Mouse (Mus musculus): ENCODE results near the gene Sntb2. TPM values are rescaled to one million over a fixed set of nuclear protein-coding genes. Genes with fewer than 3 reads are reported as not detected.

Gene Sntb2
- polyA plus RNA-seq (2014; fragmentation: Nextera tagmentation; extraction: Ambion mirVana) = 21.6 and 26.9 TPM in 2 replicates

DNA sequence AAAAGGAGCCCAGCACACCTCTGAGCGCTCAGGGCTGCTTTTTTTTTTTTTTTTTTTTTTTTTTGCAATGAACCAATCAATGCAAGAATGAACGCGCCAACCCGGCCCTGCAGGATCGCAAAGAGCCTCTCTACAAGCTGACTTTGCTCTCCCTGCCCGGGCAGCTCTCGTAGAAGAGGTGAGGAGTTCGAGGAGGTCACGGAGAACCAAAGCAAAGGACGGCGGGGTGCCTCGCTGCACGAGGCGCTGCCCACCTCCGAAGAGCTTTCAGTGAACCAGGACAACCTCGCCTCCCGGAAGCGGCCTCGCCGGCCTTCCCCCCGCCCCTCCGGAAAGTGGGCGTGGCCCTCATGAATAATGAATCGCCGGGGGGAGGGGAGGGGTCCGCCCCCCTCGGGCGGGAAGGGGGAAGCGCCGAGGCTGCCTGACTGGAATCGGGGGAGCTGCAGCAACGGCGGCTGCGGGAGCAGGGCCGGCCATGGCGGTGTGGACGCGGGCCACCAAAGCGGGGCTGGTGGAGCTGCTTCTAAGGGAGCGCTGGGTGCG lies at the start of gene Sntb2:
Gene Sntb2, plus strand, starts transcription at position 427 of the 546 bp plus-strand sequence.
- Histone ChIP-seq H3K4me1 (ENCODE audit: control insufficient read depth, insufficient read depth, low read length) (peaks cover 14% of the 10 kb centered on the region; the same call in 1 of the 2 replicates), H3K36me3 (ENCODE audit: control insufficient read depth, insufficient read depth, low read length) (no peaks in the 10 kb centered on the region), H3K27ac (ENCODE audit: low read length) (peak within 1 kb of the TSS; percentile 92), H3K9me3 (ENCODE audit: control insufficient read depth, low read depth, low read length) (no peaks in the 10 kb centered on the region), H3K4me2 (replicated peaks; ENCODE audit: low read depth, low read length) (peak within 1 kb of the TSS; percentile 94), H3K9ac (replicated peaks; ENCODE audit: low read depth, low read length) (peak within 1 kb of the TSS; percentile 93), H3K4me3 (ENCODE audit: low read depth, low read length) (peak within 1 kb of the TSS; percentile 94), H3K27me3 (ENCODE audit: control insufficient read depth, insufficient read depth, low read length) (no peaks in the 10 kb centered on the region)
- under 1% methylated on average over 30 of the region's 41 CpGs for WGBS
- peak; percentile 79 for ATAC-seq (ENCODE audit: insufficient number of reproducible peaks, insufficient read depth, low FRiP score, low read depth)

DNA sequence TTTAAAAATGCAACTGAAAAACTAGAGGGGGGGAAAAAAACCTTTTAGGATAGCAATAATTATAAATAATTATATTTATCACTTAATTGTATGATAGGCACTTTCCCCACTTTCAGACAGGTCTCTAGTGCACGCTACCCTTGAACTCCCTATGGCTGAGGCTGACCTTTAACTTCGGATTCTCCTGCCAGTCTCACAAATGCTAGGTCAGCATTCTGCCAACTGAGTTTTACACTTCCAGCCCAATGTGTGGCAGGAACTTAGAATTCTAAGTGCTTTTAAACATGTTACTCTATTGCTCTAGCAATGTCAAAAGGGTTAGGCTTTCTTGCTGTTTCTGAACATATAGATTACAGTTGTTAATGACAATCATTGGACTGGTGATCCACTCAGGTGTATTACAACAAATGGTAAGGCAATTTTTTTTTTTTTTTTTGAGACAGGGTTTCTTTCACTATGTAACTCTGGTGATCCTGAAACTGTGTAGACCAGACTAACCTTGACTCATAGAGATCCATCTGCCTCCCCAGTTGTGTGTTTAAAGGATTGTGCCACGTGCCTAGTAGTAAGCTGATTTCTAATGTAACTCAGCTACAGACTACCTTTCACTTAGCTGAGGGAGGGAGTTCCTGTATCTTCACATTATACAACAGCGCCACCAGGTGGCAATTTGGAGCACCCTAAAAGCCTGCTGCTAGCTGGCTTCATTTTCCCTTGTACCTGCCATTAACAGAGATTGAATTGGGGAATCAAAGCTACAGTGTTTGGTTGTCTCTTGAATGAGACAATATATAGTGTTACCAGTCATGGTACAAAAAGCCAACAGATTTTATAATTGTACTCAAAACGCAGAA lies 48.0 kb upstream of the Sntb2 start:
- Histone ChIP-seq H3K27ac (ENCODE audit: low read length) (no peak overlapping the region), H3K4me3 (ENCODE audit: low read depth, low read length) (no peak overlapping the region), H3K4me2 (replicated peaks; ENCODE audit: low read depth, low read length) (no peak overlapping the region), H3K9me3 (ENCODE audit: control insufficient read depth, low read depth, low read length) (no peaks in the 10 kb centered on the region), H3K27me3 (ENCODE audit: control insufficient read depth, insufficient read depth, low read length) (no peaks in the 10 kb centered on the region), H3K36me3 (ENCODE audit: control insufficient read depth, insufficient read depth, low read length) (peaks cover 43% of the 10 kb centered on the region), H3K4me1 (ENCODE audit: control insufficient read depth, insufficient read depth, low read length) (peaks cover 12% of the 10 kb centered on the region; the same call in 1 of the 2 replicates), H3K9ac (replicated peaks; ENCODE audit: low read depth, low read length) (no peak overlapping the region)
- WGBS = 45% methylated on average over 5 of the region's 5 CpGs
- peak; percentile 80; the same call in 1 of the 2 replicates for ATAC-seq (ENCODE audit: insufficient number of reproducible peaks, insufficient read depth, low FRiP score, low read depth)

- H3K36me3 ChIP-seq (ENCODE audit: control insufficient read depth, insufficient read depth, low read length) = peaks cover 32% of the 10 kb centered on the region
- H3K4me2 ChIP-seq (replicated peaks; ENCODE audit: low read depth, low read length) = no peak overlapping the region
- H3K4me1 ChIP-seq (ENCODE audit: control insufficient read depth, insufficient read depth, low read length) = peaks cover 12% of the 10 kb centered on the region; the same call in 1 of the 2 replicates
- no peak overlapping the region for H3K27ac ChIP-seq (ENCODE audit: low read length)
- H3K9me3 ChIP-seq (ENCODE audit: control insufficient read depth, low read depth, low read length) = no peaks in the 10 kb centered on the region
- ATAC-seq (ENCODE audit: insufficient number of reproducible peaks, insufficient read depth, low FRiP score, low read depth) = no peak
- H3K27me3 ChIP-seq (ENCODE audit: control insufficient read depth, insufficient read depth, low read length) = no peaks in the 10 kb centered on the region
- 80% methylated on average over 3 of the region's 3 CpGs for WGBS
- H3K9ac ChIP-seq (replicated peaks; ENCODE audit: low read depth, low read length) = no peak overlapping the region
- H3K4me3 ChIP-seq (ENCODE audit: low read depth, low read length) = no peak overlapping the region
These were observed 46.7 kb upstream of the Sntb2 start for GRCm38 (mm10) chr8:106888803-106889202.

DNA sequence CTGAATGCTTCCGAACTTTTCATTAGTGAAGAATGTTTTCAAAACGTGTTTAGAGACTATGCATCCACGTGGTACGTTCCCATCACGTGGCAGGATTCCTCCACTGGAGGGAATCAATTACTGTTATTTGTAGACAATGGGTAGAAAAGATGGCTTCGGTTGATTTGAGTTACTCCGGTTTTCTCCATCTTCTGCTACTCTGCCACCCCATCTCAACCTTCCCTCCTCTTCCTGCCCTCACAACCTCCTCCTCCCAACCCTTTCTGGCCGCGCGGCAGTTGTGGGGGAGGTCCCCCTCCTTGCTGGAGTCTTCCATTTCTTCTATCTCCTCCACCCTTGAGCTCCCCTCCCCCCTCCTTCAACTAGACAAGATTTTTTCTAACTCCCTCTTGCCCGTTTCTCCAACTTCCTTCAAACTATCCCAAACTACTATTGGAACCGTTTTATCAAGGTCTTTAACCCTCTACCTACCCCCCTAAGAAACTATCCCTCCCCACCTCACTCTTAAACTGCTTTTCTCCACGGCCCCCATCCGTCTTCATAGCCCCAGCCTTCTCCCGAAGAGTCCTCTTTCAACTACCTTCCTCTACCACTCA lies 43.2 kb upstream of the Sntb2 start:
- Histone ChIP-seq H3K4me1 (ENCODE audit: control insufficient read depth, insufficient read depth, low read length) (peaks cover 21% of the 10 kb centered on the region; the same call in 1 of the 2 replicates), H3K36me3 (ENCODE audit: control insufficient read depth, insufficient read depth, low read length) (peaks cover 14% of the 10 kb centered on the region; the same call in 1 of the 2 replicates), H3K27me3 (ENCODE audit: control insufficient read depth, insufficient read depth, low read length) (no peaks in the 10 kb centered on the region), H3K4me2 (replicated peaks; ENCODE audit: low read depth, low read length) (peak overlapping the region; percentile 62), H3K27ac (ENCODE audit: low read length) (peak overlapping the region; percentile 94), H3K9ac (replicated peaks; ENCODE audit: low read depth, low read length) (peak overlapping the region; percentile 82), H3K4me3 (ENCODE audit: low read depth, low read length) (peak overlapping the region; percentile 63), H3K9me3 (ENCODE audit: control insufficient read depth, low read depth, low read length) (no peaks in the 10 kb centered on the region)
- no peak for ATAC-seq (ENCODE audit: insufficient number of reproducible peaks, insufficient read depth, low FRiP score, low read depth)
- WGBS = under 1% methylated on average over 15 of the region's 15 CpGs

DNA sequence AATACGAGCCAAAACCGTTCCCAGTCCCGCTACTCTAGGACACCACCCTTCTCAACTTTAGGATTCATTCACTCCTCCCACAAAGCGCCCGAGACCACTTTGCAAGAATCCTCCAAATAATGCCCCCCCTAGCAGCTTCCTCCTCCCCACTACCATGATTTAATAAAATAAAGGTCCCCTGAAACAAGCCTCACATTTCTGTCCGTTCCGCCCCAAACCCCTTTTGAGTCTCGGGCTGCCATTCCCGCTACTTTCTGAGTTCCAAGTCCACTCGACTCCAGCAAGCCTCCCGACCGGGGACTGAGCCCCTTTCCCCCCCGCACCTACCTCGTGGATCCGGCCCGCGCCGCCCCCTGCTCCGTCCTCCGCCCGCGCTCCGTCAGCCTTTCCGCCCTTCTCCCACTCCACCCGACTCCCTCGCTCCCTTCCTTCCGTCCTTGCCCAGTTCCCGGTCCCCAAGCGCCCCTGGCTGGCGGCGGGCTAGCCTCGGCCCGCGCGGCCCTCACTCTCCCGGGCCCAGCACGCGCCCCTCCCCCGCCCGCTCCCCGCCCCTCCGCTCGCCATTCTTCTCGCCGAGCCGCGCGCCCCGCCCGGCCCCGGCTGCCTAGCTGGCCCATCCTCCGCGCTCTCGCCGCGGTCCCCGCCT lies 42.6 kb upstream of the Sntb2 start:
- Histone ChIP-seq H3K27me3 (ENCODE audit: control insufficient read depth, insufficient read depth, low read length) (no peaks in the 10 kb centered on the region), H3K9me3 (ENCODE audit: control insufficient read depth, low read depth, low read length) (no peaks in the 10 kb centered on the region), H3K4me1 (ENCODE audit: control insufficient read depth, insufficient read depth, low read length) (peaks cover 21% of the 10 kb centered on the region; the same call in 1 of the 2 replicates), H3K4me2 (replicated peaks; ENCODE audit: low read depth, low read length) (peak overlapping the region; percentile 62), H3K36me3 (ENCODE audit: control insufficient read depth, insufficient read depth, low read length) (peaks cover 19% of the 10 kb centered on the region), H3K27ac (ENCODE audit: low read length) (peak overlapping the region; percentile 94), H3K4me3 (ENCODE audit: low read depth, low read length) (peak overlapping the region; percentile 63), H3K9ac (replicated peaks; ENCODE audit: low read depth, low read length) (peak overlapping the region; percentile 82)
- WGBS = 1% methylated on average over 56 of the region's 57 CpGs
- peak; percentile 83 for ATAC-seq (ENCODE audit: insufficient number of reproducible peaks, insufficient read depth, low FRiP score, low read depth)

GRCm38 (mm10) chr8:106893481-106894156 lies 41.9 kb upstream of the Sntb2 start, which contains the start of gene Utp4:
Gene Utp4, plus strand, starts transcription at chr8:106893636.
- WGBS = 1% methylated on average over 58 of the region's 63 CpGs
- Histone ChIP-seq H3K4me1 (ENCODE audit: control insufficient read depth, insufficient read depth, low read length) (peaks cover 21% of the 10 kb centered on the region; the same call in 1 of the 2 replicates), H3K4me2 (replicated peaks; ENCODE audit: low read depth, low read length) (peak within 1 kb of the TSS; percentile 62), H3K27ac (ENCODE audit: low read length) (peak within 1 kb of the TSS; percentile 94), H3K27me3 (ENCODE audit: control insufficient read depth, insufficient read depth, low read length) (no peaks in the 10 kb centered on the region), H3K4me3 (ENCODE audit: low read depth, low read length) (peak within 1 kb of the TSS; percentile 63), H3K36me3 (ENCODE audit: control insufficient read depth, insufficient read depth, low read length) (peaks cover 26% of the 10 kb centered on the region), H3K9me3 (ENCODE audit: control insufficient read depth, low read depth, low read length) (no peaks in the 10 kb centered on the region), H3K9ac (replicated peaks; ENCODE audit: low read depth, low read length) (peak within 1 kb of the TSS; percentile 82)
- peak; percentile 95 for ATAC-seq (ENCODE audit: insufficient number of reproducible peaks, insufficient read depth, low FRiP score, low read depth)

- no peak overlapping the region for H3K9ac ChIP-seq (replicated peaks; ENCODE audit: low read depth, low read length)
- peaks cover 74% of the 10 kb centered on the region for H3K36me3 ChIP-seq (ENCODE audit: control insufficient read depth, insufficient read depth, low read length)
- no peaks in the 10 kb centered on the region for H3K27me3 ChIP-seq (ENCODE audit: control insufficient read depth, insufficient read depth, low read length)
- no peak overlapping the region for H3K27ac ChIP-seq (ENCODE audit: low read length)
- no peak for ATAC-seq (ENCODE audit: insufficient number of reproducible peaks, insufficient read depth, low FRiP score, low read depth)
- no peak overlapping the region for H3K4me3 ChIP-seq (ENCODE audit: low read depth, low read length)
- WGBS = 94% methylated on average over 5 of the region's 5 CpGs
- peaks cover 4% of the 10 kb centered on the region; the same call in 1 of the 2 replicates for H3K4me1 ChIP-seq (ENCODE audit: control insufficient read depth, insufficient read depth, low read length)
- H3K4me2 ChIP-seq (replicated peaks; ENCODE audit: low read depth, low read length) = no peak overlapping the region
- H3K9me3 ChIP-seq (ENCODE audit: control insufficient read depth, low read depth, low read length) = no peaks in the 10 kb centered on the region
These were observed 36.1 kb upstream of the Sntb2 start for GRCm38 (mm10) chr8:106899473-106899872.

All from stomach, embryonic 14.5 days (tissue).